Mouse (Mus musculus): ENCODE data around the gene Sv2b.
"Not testable (repeated sequence)": the region's sequence is repeated elsewhere in the genome, so short reads cannot be mapped to it uniquely, and the experiment has no call there.

Gene Sv2b

GRCm38 (mm10) chr7:75308457-75309312, at the start of gene Sv2b:
Sv2b (minus strand) TSS chr7:75309262.
- DNase-seq (ENCODE audit: low spot score in 2 of 2) = peak in 1 of 2 experiments; percentile 33

GRCm38 (mm10) chr7:75358284-75358851, 49.3 kb upstream of the Sv2b start:
- no peak for DNase-seq (ENCODE audit: low spot score in 2 of 2)

GRCm38 (mm10) chr7:75355521-75355920, 46.5 kb upstream of the Sv2b start:
- DNase-seq (ENCODE audit: low spot score in 2 of 2) = no peak

- DNase-seq (ENCODE audit: low spot score in 2 of 2) = no peak
These were observed 43.8 kb upstream of the Sv2b start for GRCm38 (mm10) chr7:75352777-75353374.

- no peak for DNase-seq (ENCODE audit: low spot score in 2 of 2)
These were observed 41.1 kb upstream of the Sv2b start for GRCm38 (mm10) chr7:75350172-75350571.

- DNase-seq (ENCODE audit: low spot score in 2 of 2) = peak in 1 of 2 experiments; percentile 34
These were observed 23.2 kb upstream of the Sv2b start for GRCm38 (mm10) chr7:75332311-75332710.

- no peak for DNase-seq (ENCODE audit: low spot score in 2 of 2)
These were observed 20.7 kb upstream of the Sv2b start for GRCm38 (mm10) chr7:75329740-75330142.

GRCm38 (mm10) chr7:75328721-75329362, 19.8 kb upstream of the Sv2b start:
- no peak for DNase-seq (ENCODE audit: low spot score in 2 of 2)

GRCm38 (mm10) chr7:75325273-75325672, 16.2 kb upstream of the Sv2b start:
- no peak for DNase-seq (ENCODE audit: low spot score in 2 of 2)

- not testable (repeated sequence) for DNase-seq (ENCODE audit: low spot score in 2 of 2)
These were observed 13.7 kb upstream of the Sv2b start for GRCm38 (mm10) chr7:75322742-75323141.

- no peak for DNase-seq (ENCODE audit: low spot score in 2 of 2)
These were observed 10.9 kb upstream of the Sv2b start for GRCm38 (mm10) chr7:75320009-75320408.

- DNase-seq (ENCODE audit: low spot score in 2 of 2) = no peak
These were observed 9.3 kb upstream of the Sv2b start for GRCm38 (mm10) chr7:75318320-75318719.

- DNase-seq (ENCODE audit: low spot score in 2 of 2) = no peak
These were observed 5.8 kb upstream of the Sv2b start for GRCm38 (mm10) chr7:75314873-75315272.

- no peak for DNase-seq (ENCODE audit: low spot score in 2 of 2)
These were observed 508 bp upstream of the Sv2b start for GRCm38 (mm10) chr7:75309570-75309969.

GRCm38 (mm10) chr7:75308140-75308456, 964 bp downstream of the Sv2b start:
- DNase-seq (ENCODE audit: low spot score in 2 of 2) = peak in 1 of 2 experiments; percentile 30

- no peak for DNase-seq (ENCODE audit: low spot score in 2 of 2)
These were observed 1.4 kb downstream of the Sv2b start for GRCm38 (mm10) chr7:75307570-75308087.

- no peak for DNase-seq (ENCODE audit: low spot score in 2 of 2)
These were observed 3.1 kb downstream of the Sv2b start for GRCm38 (mm10) chr7:75305901-75306465.

- no peak for DNase-seq (ENCODE audit: low spot score in 2 of 2)
These were observed 6.4 kb downstream of the Sv2b start for GRCm38 (mm10) chr7:75302523-75303215.

- DNase-seq (ENCODE audit: low spot score in 2 of 2) = no peak
These were observed 9.8 kb downstream of the Sv2b start for GRCm38 (mm10) chr7:75299245-75299644.

- DNase-seq (ENCODE audit: low spot score in 2 of 2) = no peak
These were observed 12.4 kb downstream of the Sv2b start for GRCm38 (mm10) chr7:75296688-75297119.

GRCm38 (mm10) chr7:75295228-75295865, 13.7 kb downstream of the Sv2b start:
- peak in 1 of 2 experiments; percentile 50 for DNase-seq (ENCODE audit: low spot score in 2 of 2)
